Mouse (Mus musculus): ENCODE results near the gene Pbld1. TPM values are rescaled to one million over a fixed set of nuclear protein-coding genes. Genes with fewer than 3 reads are reported as not detected.

Pbld1 gene
- not detected for total RNA-seq (2023)

DNA sequence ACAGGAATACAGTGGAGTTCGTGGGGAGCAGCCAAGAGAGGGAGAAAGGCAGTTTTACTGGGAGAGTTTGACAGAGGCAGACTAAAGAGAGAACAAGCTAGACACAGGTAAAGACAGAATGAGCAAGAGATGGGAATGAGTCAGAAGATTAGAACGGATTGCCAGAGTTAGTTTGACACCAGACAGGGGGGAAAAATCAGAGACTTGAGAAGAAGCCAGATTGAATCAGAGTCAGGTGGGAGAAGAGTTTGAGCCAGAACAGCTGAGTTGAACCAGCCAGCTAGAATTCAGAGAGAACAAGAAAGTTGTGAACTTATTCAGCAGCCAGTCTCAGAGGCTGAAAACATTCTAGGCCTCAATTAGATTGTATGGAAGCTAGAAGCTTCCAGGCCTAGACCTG is at the start of gene Pbld1:
Gene Pbld1, plus strand, starts transcription at position 301 of the 400 bp plus-strand sequence.

DNA sequence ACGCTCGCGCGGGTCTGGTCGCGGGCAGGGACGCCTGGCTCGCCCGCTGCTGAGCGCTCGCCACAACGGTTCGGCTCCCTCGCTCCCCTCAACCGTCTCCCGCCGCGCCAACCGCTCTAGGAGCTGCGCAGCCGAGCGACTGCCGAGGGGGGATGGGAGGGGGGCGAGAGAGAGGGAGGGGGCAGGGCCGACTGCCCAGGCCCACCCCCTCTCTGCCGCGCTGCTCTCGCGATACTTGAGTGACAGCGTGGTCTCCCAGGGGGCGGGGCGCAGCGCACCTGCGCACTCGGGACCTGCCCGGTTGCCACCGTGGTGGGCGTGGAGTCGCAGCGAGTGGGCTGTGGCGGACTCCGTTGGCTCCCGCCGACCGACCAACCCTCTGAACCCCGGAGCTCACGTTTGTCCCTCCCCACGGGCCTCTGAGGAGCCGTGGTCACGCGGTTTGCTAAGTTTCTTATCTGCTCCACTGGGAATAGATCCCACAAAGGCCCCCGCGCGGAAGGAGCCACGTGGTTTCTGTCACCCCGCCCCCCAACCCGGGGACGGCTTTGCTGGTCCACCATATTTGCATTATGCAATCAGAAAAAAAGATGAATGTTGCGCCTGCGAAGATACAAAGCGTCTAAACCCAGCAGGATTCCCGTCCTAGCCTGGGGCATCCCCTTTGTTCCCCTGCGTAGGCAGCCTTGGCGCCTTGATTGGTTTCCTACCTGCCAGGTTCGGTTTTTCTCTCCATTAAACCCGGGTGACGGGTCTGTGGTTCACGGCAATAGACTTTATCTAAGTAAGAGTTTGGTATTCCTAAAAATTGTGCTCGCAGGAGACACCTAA is 36.0 kb upstream of the Pbld1 start, which contains the start of the genes Hnrnph3 and Pbld2:
Gene Hnrnph3, minus strand, starts transcription at position 469 of the 831 bp plus-strand sequence.
Gene Pbld2, plus strand, starts transcription at position 567 of the 831 bp plus-strand sequence.

DNA sequence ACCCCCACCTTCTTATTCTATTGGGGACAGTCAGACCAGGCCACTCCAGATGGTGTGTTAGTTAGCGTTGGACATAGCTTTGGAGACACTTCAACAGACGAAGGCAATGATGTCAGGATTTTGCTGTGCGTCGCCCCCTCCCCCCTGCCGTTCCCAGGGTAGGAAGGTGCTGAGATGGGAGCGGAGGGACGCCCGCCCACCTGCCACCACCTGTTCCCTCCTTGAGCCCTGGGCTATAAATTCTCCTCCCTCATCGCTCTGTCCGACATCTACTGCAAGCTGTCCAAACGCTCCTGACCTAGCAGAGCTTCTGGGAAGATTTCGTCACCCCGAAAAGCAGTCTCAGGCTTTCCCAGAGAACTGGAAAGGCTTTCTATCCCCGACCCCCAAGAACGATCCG is 39.6 kb downstream of the Pbld1 start, which contains the start of gene Atoh7:
Gene Atoh7, plus strand, starts transcription at position 131 of the 400 bp plus-strand sequence.

Other genes with a start within 250 kb of the Pbld1 start
- 1 to 10 TPM; 2.6 to 3.8 TPM for gene Tet1, start 151.2 kb upstream of the Pbld1 start, total RNA-seq (2023)
- gene Slc25a16, start 139.5 kb upstream of the Pbld1 start, total RNA-seq (2023), result 10 to 100 TPM; 16.7 to 16.9 TPM
- gene Dna2, start 113.1 kb upstream of the Pbld1 start, total RNA-seq (2023), result 10 to 100 TPM; 44.7 to 64.7 TPM
- gene Rufy2, start 79.9 kb upstream of the Pbld1 start, total RNA-seq (2023), result 1 to 10 TPM; 5.7 to 7.5 TPM
- 10 to 100 TPM; 34.0 to 52.3 TPM for gene Hnrnph3, start 35.9 kb upstream of the Pbld1 start, total RNA-seq (2023)
- gene Pbld2, start 35.8 kb upstream of the Pbld1 start, total RNA-seq (2023), result under 1 TPM; 0.27 to 0.49 TPM
- gene Atoh7, start 39.5 kb downstream of the Pbld1 start, total RNA-seq (2023), result not detected
- not detected for gene Mypn, start 143.8 kb downstream of the Pbld1 start, total RNA-seq (2023)
- gene Herc4, start 183.6 kb downstream of the Pbld1 start, total RNA-seq (2023), result 100 to 1,000 TPM; 184 to 206 TPM